Mouse (Mus musculus) liver, embryonic 14.5 days (tissue): ENCODE results near the gene Por. TPM values are rescaled to one million over a fixed set of nuclear protein-coding genes. Genes with fewer than 3 reads are reported as not detected.

ENCODE experiments used
- ATAC-seq: fragments of 200-750 bp; cut with Nextera tagmentation; 2 replicates; pipeline ENCODE4 v1.8.0; 2017; ENCODE audit warnings: moderate number of reproducible peaks, mild to moderate bottlenecking, moderate library complexity; ENCODE audit not compliant: insufficient read depth
- DNase-seq, 3 experiments: peaks; one replicate each; pipeline ENCODE4 v3.0.0-alpha.2; 2012 to 2013; ENCODE audit warnings: low read depth in 3 of 3, low spot score in 3 of 3
- H3K27ac ChIP-seq: fragments of 300-500 bp; sonication (generic); 2 replicates; pipeline ENCODE4 v1.5.1; 2014; ENCODE audit warnings: moderate library complexity, mild to moderate bottlenecking, control low read depth, inconsistent platforms
- H3K27me3 ChIP-seq: fragments of 300-500 bp; sonication (generic); 2 replicates; pipeline ENCODE4 v1.6.1; 2014; ENCODE audit warnings: mild to moderate bottlenecking, low read length, moderate library complexity; ENCODE audit not compliant: control insufficient read depth, insufficient read depth
- H3K36me3 ChIP-seq: fragments of 300-500 bp; sonication (generic); replicated peaks from 2 replicates; pipeline ENCODE4 v1.6.1; 2014; ENCODE audit warnings: low read depth; ENCODE audit not compliant: control insufficient read depth, insufficient read depth
- H3K4me1 ChIP-seq, 2 experiments: fragments of 200-500 bp in 1 of 2; fragments of 300-500 bp in 1 of 2; sonication (generic) in 1 of 2; replicated peaks; 2 replicates each; pipeline ENCODE4 v1.6.1; 2012 to 2014; ENCODE audit warnings: antibody characterized with exemption in 1 of 2, inconsistent platforms in 1 of 2, low read length in 1 of 2; ENCODE audit not compliant: control insufficient read depth in 2 of 2, insufficient read depth in 2 of 2
- H3K4me2 ChIP-seq: fragments of 300-500 bp; sonication (generic); 2 replicates; pipeline ENCODE4 v1.6.1; 2014; ENCODE audit warnings: low read depth, mild to moderate bottlenecking, control low read depth, moderate library complexity
- H3K4me3 ChIP-seq, 2 experiments: fragments of 200-500 bp in 1 of 2; fragments of 300-500 bp in 1 of 2; sonication (generic) in 1 of 2; 2 replicates each; pipeline ENCODE4 v1.5.1; 2012 to 2014; ENCODE audit warnings: low read depth in 2 of 2, low read length in 2 of 2, mild to moderate bottlenecking in 2 of 2, control low read depth in 1 of 2, inconsistent platforms in 1 of 2, moderate library complexity in 1 of 2; ENCODE audit not compliant: insufficient read depth in 1 of 2
- H3K9ac ChIP-seq: fragments of 300-500 bp; sonication (generic); replicated peaks from 2 replicates; pipeline ENCODE4 v1.6.1; 2014; ENCODE audit warnings: mild to moderate bottlenecking, control low read depth, moderate library complexity
- H3K9me3 ChIP-seq: fragments of 300-500 bp; sonication (generic); 2 replicates; pipeline ENCODE4 v1.6.1; 2016; ENCODE audit warnings: low read length, mixed read lengths; ENCODE audit not compliant: control insufficient read depth
- CTCF ChIP-seq: IDR thresholded peaks from 2 replicates; pipeline ENCODE4 v1.5.1; 2016; ENCODE audit warnings: antibody characterized with exemption, low read depth, control low read depth
- EP300 ChIP-seq: IDR thresholded peaks from 2 replicates; pipeline ENCODE4 v1.6.1; 2016; ENCODE audit warnings: antibody characterized with exemption, low read depth
- WGBS: fragments of 180-500 bp; shearing (Covaris S2); extraction: QIAGEN DNeasy Blood & Tissue Kit; methylation state at CpG from one replicate; pipeline ENCODE4 v1.1.7; 2014; ENCODE audit not compliant: insufficient replicate concordance; 5-methylcytosine and 5-hydroxymethylcytosine counted together
- polyA plus RNA-seq, 2 experiments: library from polyadenylated mRNA; depleted of rRNA in 1 of 2; stranded (reverse) in 1 of 2; unstranded in 1 of 2; fragments of >200 nt; fragmentation: Nextera tagmentation in 1 of 2; extraction: Ambion mirVana in 1 of 2; gene quantifications; 2 replicates each; pipeline versions ENCODE4 v1.2.1 to v1.2.3; 2012 to 2014

The Por gene
- polyA plus RNA-seq, 2 experiments: 18.1 to 21.7 TPM

DNA sequence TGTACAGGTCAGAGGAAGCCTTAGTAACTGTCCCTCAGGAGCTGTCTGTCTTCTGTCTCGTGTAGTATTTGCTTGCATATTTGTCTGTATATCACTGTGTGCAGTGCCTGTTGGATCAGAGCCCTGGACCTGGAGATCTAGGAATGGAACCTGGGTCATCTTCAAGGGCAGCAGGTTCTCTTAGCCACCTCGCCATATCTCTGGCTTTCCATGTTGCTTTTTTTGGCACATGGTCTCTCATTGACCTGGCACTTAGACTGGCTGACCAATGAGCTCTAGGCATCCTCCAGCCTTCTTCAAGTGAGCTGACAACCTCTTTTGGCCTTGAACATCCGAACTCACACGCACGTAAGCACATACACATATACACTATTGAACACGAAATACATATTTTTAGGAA, 32.4 kb downstream of the Por start:
- Histone ChIP-seq H3K4me3 (no peak overlapping the region), H3K27me3 (no peaks in the 10 kb centered on the region), H3K9me3 (no peaks in the 10 kb centered on the region), H3K9ac (no peak overlapping the region), H3K36me3 (no peaks in the 10 kb centered on the region), H3K4me2 (no peak overlapping the region), H3K4me1 (peaks cover 0 to 8% of the 10 kb centered on the region in 2 experiments; a peak in 2 of 4 replicates), H3K27ac (no peak overlapping the region)
- ATAC-seq (no peak), DNase-seq (no peak)
- 52% methylated on average over 6 of the region's 6 CpGs for WGBS
- TF ChIP-seq EP300 (no peak), CTCF (no peak)

GRCm38 (mm10) chr5:135702682-135703192, 32.9 kb downstream of the Por start:
- 12% methylated on average over 15 of the region's 15 CpGs for WGBS
- Histone ChIP-seq H3K4me2 (peak overlapping the region; percentile 13; the same call in 1 of the 2 replicates), H3K4me3 (no peak overlapping the region), H3K27ac (no peak overlapping the region), H3K4me1 (peaks cover 0 to 9% of the 10 kb centered on the region in 2 experiments; a peak in 2 of 4 replicates), H3K9me3 (no peaks in the 10 kb centered on the region), H3K36me3 (no peaks in the 10 kb centered on the region), H3K27me3 (no peaks in the 10 kb centered on the region), H3K9ac (no peak overlapping the region)
- peak; percentile 68 for TF ChIP-seq CTCF
- no peak for TF ChIP-seq EP300
- peak in 1 of 3 experiments; percentile 54 for DNase-seq
- ATAC-seq: peak; percentile 39; the same call in 1 of the 2 replicates

DNA sequence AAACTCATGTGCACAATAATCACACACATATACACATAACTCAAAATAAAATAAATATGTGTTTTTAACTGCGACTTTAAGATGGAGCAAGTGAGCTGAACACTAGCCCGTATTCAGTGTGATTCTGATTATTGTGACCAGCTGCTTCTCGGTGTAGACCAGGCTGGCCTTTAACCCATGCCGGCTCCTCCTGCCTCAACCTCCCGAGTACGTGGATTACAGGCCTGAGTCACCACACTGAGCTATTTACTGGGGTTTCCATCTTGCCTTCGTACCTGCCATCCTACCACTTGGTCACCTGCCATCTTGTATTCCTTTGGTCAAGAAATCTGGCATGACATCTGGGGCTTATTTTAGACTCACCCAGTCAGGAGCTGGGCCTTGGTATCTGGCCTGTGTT, 33.6 kb downstream of the Por start:
- no peaks in the 10 kb centered on the region for H3K36me3 ChIP-seq
- peaks cover 0 to 12% of the 10 kb centered on the region in 2 experiments; a peak in 2 of 4 replicates for H3K4me1 ChIP-seq
- no peaks in the 10 kb centered on the region for H3K9me3 ChIP-seq
- ATAC-seq (no peak), DNase-seq (no peak)
- 74% methylated on average over 7 of the region's 7 CpGs for WGBS
- TF ChIP-seq CTCF (no peak), EP300 (no peak)
- H3K27me3 ChIP-seq: no peaks in the 10 kb centered on the region
- H3K27ac ChIP-seq: no peak overlapping the region
- no peak overlapping the region for H3K4me2 ChIP-seq
- H3K9ac ChIP-seq: no peak overlapping the region
- H3K4me3 ChIP-seq: no peak overlapping the region

DNA sequence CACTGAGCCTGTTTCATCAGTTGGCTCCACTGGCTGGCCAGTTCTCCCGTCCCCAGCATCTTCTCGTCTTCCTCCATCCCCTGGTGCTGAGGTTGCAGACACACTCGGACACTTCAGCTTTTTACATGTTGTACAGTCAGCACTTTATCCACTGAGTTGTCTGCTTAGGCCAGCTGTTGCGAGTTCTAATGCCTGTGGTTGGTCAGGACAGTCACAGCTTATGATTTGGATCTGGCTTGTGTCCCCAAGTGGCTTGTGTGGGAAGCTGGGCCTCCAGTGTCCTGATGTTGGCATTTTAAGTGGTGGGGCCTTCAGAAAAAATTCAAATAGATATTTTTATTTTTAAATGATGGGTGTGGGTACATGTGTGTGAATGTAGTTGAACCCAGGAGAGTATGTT, 35.5 kb downstream of the Por start:
- H3K4me3 ChIP-seq: no peak overlapping the region
- WGBS: 70% methylated on average over 4 of the region's 4 CpGs
- H3K4me2 ChIP-seq: no peak overlapping the region
- H3K36me3 ChIP-seq: no peaks in the 10 kb centered on the region
- no peak overlapping the region for H3K9ac ChIP-seq
- no peak for ATAC-seq
- peaks cover 0 to 12% of the 10 kb centered on the region in 2 experiments; a peak in 2 of 4 replicates for H3K4me1 ChIP-seq
- TF ChIP-seq CTCF (no peak), EP300 (no peak)
- no peak for DNase-seq
- H3K27ac ChIP-seq: no peak overlapping the region
- no peaks in the 10 kb centered on the region for H3K27me3 ChIP-seq
- no peaks in the 10 kb centered on the region for H3K9me3 ChIP-seq

GRCm38 (mm10) chr5:135707039-135707438, 37.2 kb downstream of the Por start:
- Histone ChIP-seq H3K36me3 (no peaks in the 10 kb centered on the region), H3K27me3 (no peaks in the 10 kb centered on the region), H3K4me2 (no peak overlapping the region), H3K4me1 (peaks cover 0 to 21% of the 10 kb centered on the region in 2 experiments; a peak in 2 of 4 replicates), H3K9ac (no peak overlapping the region), H3K27ac (no peak overlapping the region), H3K4me3 (no peak overlapping the region), H3K9me3 (no peaks in the 10 kb centered on the region)
- ATAC-seq (no peak), DNase-seq (no peak)
- TF ChIP-seq CTCF (no peak), EP300 (no peak)
- 89% methylated on average over 13 of the region's 13 CpGs for WGBS
